Mouse (Mus musculus) left cerebral cortex, adult 6 months (tissue): ENCODE measurements around the gene Krtap6-2. TPM values are rescaled to one million over a fixed set of nuclear protein-coding genes. Genes with fewer than 3 reads are reported as not detected.

Experiments used
- long read RNA-seq, 2 experiments: library from polyadenylated mRNA; unstranded; transcript quantifications; one replicate each; pipeline ENCODE4 v2.0.0; 2019 to 2020
- polyA plus RNA-seq: library from polyadenylated mRNA; unstranded; fragments of <200 nt; fragmentation: Nextera tagmentation; gene quantifications from 2 replicates; pipeline ENCODE4 v1.2.3, GENCODE M21; 2021

Krtap6-2 gene
- polyA plus RNA-seq: not detected in 2 replicates
- long read RNA-seq, experiment 1: 0 reads
- long read RNA-seq, experiment 2: 0 reads

GRCm38 (mm10) chr16:89420011-89420410 is at the start of gene Krtap6-2:
Krtap6-2 (minus strand) TSS chr16:89420111.

GRCm38 (mm10) chr16:89403768-89404167 is 16.1 kb downstream of the Krtap6-2 start, which contains the start of gene Krtap21-1:
Krtap21-1 (minus strand) TSS chr16:89403868.

Other genes starting within 250 kb of the Krtap6-2 start
- gene 1110057P08Rik, start 245.4 kb downstream of the Krtap6-2 start, polyA plus RNA-seq: not detected in 2 replicates
- gene Krtap20-2, start 214.2 kb downstream of the Krtap6-2 start, polyA plus RNA-seq: not detected in 2 replicates
- not detected in 2 replicates for gene Krtap21-1, start 16.2 kb downstream of the Krtap6-2 start, polyA plus RNA-seq
- gene Krtap8-1, start 67.8 kb upstream of the Krtap6-2 start, polyA plus RNA-seq: not detected in 2 replicates
- not detected in 2 replicates for gene Krtap7-1, start 88.2 kb upstream of the Krtap6-2 start, polyA plus RNA-seq
- gene Krtap11-1, start 151.1 kb upstream of the Krtap6-2 start, polyA plus RNA-seq: not detected in 2 replicates